Mouse (Mus musculus) central nervous system, embryonic 14 days (tissue): ENCODE measurements around the gene Syne1. TPM values are rescaled to one million over a fixed set of nuclear protein-coding genes. Genes with fewer than 3 reads are reported as not detected.

Source experiments
- polyA plus RNA-seq: library from polyadenylated mRNA; depleted of rRNA; stranded (reverse); fragments of >200 nt; gene quantifications from 2 replicates; pipeline ENCODE4 v1.2.3, GENCODE M21; 2012; rRNA removed

The Syne1 gene
- polyA plus RNA-seq: 11.5 and 15.5 TPM in 2 replicates

DNA sequence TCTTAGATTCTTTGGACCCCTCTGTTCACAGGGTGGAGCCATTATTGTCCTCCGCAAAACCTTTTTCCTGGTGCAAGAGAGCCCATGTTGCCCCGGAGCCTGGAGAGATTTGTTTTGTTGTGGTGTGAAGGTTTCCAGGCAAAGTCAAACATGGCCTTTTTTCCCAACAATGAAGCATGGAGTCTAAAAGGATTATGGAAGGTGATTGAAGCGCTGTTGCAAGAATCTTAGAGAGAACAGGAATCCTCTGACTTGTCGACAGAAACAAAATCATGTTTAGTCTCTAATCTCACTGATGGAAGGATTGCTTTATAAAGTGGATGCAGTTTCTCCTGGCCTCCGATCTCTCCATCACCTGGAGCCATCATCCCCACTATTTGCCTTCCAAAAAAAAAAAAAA is at the start of gene Syne1:
Syne1 (minus strand) TSS at position 101 of the 400 bp plus-strand sequence.

DNA sequence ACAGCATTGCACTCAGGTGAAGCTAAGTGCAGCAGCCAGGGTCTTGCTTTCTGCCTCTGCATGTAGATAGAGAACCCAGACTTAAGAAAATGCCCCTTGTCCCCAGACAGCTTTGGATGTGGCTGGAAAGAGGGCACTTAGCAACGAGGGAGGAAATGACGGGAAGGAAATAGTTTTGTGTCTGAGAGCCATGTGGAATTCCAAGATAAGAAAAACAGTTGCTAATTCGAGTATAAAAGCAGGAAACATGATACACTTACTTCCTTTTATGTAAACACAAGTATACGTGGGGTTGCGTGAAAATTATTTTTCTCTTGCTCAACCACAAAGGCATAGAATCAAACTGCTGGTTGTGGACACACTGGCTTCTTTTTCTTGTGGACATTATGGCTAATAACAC is 42.2 kb upstream of the Syne1 start, which contains the start of gene Myct1:
Myct1 (plus strand) TSS at position 312 of the 400 bp plus-strand sequence.

DNA sequence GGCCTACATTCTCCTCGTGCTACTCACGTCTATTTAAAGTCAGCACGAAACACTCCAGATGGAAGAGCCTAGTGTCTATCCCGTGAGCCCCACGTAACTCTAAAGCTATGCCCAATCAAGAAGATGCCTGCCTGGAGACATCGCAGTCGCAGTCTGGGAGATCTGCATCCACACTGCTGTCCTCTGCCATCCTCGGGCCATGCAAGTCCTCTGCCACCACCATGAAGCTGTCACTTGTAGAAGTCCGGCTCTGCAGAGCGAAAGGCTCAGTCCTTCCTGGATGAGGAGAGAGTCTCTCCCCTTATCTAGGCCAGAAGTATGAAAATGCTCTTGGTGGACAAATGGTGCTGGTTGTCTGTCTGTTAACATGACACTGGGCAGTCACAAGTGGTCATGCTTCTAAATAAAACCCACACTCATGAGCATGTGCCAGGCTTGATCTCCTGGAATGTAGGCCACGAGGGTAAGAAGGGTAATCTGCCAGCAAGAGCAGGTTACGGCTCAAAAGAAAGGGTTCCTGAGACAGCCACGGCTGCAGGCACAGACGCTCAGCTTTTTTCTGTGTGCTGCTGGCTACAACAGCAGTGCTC is 482.5 kb downstream of the Syne1 start, which contains the start of gene Gm10097:
Gm10097 (plus strand) TSS at position 517 of the 590 bp plus-strand sequence.

Other genes with a start within 250 kb of the Syne1 start
- gene Myct1, start 42.3 kb upstream of the Syne1 start, polyA plus RNA-seq: 0.87 and 1.2 TPM in 2 replicates
- gene Vip, start 87.7 kb upstream of the Syne1 start, polyA plus RNA-seq: 0.38 and 0.76 TPM in 2 replicates